Mouse (Mus musculus) WW6 (cell line): ENCODE results near the gene Ptprs.
"Not testable (repeated sequence)": the region's sequence is repeated elsewhere in the genome, so short reads cannot be mapped to it uniquely, and the experiment has no call there.

ENCODE experiments used
- DNase-seq: peaks from one replicate; pipeline ENCODE4 v3.0.0-alpha.2; 2013; ENCODE audit warnings: low read depth, low spot score

Gene Ptprs

GRCm38 (mm10) chr17:56476402-56476752 lies at the start of gene Ptprs:
TSS of gene Ptprs (minus strand) at chr17:56476483.
- DNase-seq: no peak

- DNase-seq: no peak
These were observed 48.7 kb upstream of the Ptprs start for GRCm38 (mm10) chr17:56524943-56525342.

- DNase-seq: no peak
These were observed 46.5 kb upstream of the Ptprs start for GRCm38 (mm10) chr17:56522744-56523143.

DNA sequence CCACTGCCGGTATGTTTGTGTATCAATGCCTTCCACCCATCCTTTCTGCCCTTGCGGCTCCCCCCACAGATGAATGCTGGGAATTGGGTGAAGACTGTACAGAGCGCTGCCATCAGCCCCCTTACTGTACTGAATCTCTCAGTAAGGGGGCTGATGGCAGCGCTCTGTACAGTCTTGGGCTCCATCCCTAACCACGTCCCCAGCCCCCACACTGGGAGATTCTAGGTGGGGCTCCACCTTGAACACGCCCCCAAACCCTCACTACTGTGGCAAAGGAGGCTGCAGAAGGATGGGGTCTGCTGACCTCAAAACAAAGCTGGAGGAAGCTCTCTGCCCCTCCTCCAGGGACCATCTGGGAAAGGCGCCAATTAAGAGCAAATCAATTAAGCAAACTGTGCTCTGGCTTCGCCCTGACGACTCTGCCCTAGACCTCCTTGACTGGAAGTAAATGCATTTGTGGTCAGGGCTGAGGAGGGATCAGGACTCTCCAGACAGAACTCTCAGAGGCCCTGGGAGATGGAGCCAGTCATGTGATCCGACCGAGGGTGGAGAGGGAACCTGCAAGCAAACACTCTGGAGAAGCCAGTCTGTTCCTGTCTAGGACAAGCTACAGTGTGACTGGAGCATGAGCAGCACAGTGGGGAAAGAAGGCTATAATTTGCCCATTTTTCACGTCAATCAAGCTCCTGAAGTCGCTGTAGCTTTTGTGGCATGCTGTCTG lies 39.6 kb upstream of the Ptprs start:
- no peak for DNase-seq

- DNase-seq: no peak
These were observed 38.6 kb upstream of the Ptprs start for GRCm38 (mm10) chr17:56514916-56515315.

GRCm38 (mm10) chr17:56514330-56514729 lies 38.0 kb upstream of the Ptprs start:
- DNase-seq: no peak

- DNase-seq: no peak
These were observed 36.0 kb upstream of the Ptprs start, which contains the start of gene Znrf4 for GRCm38 (mm10) chr17:56512310-56512709. TSS of gene Znrf4 (minus strand) at chr17:56512431.

- DNase-seq: no peak
These were observed 35.4 kb upstream of the Ptprs start for GRCm38 (mm10) chr17:56511707-56512090.

GRCm38 (mm10) chr17:56510970-56511706 lies 34.9 kb upstream of the Ptprs start:
- DNase-seq: no peak

DNA sequence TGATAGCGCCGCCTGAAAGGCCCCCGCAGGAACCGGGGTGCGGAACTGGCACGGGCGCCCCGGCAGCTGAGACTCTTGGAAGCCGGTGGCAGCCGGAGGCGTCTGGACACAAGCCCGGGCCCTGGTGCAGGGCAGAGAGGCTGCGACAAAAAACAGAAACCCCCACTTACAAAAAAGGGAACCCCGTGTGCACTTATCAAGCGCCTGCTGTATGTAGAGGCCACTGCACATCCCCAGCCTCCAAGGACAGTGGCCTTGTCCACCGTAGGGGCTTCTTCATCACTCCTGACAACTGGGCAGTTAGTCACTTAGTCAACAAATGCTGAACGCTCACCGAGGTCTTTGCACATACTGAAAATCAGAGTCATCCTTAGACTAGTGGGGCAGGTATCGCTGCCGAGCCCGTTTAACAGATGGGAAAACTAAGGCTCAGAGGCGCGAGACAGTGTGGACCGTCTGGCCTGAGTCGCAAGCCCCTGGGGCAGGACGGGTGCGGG lies 34.2 kb upstream of the Ptprs start:
- no peak for DNase-seq

- no peak for DNase-seq
These were observed 33.6 kb upstream of the Ptprs start for GRCm38 (mm10) chr17:56509707-56510472.

- DNase-seq: no peak
These were observed 32.8 kb upstream of the Ptprs start for GRCm38 (mm10) chr17:56509021-56509640.

GRCm38 (mm10) chr17:56507161-56508068 lies 31.1 kb upstream of the Ptprs start:
- peak; percentile 71 for DNase-seq

DNA sequence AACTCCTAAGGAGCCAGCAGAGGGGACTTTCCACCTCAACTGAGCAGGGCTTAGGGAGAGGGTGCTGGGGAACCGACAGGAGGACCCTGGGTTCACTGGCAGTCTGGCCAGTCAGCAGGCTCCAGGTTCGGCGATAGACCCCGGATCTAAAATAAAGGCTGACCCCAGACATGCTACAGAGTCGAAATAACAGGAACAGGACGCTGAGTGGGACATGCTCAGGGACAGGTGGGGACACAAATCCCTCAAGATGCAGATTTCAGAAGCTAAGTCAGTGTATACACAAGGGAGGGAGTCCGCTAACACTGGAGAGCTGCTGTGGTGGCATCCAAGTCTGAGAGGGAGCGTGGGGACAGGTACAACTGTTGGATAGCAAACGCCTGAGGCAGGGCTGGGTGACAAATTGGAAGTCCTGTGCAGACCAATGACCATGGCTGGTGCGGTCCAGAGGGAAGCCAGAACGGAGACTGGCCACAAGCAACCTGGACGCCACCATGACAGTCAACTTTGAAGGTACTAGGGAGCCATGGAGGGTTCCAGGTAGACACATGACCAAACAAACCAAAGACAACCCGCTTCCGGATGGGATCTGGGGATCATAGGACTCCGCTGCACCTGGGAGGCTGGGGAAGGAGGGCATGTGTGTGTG lies 30.3 kb upstream of the Ptprs start:
- no peak for DNase-seq

- DNase-seq: no peak
These were observed 29.1 kb upstream of the Ptprs start for GRCm38 (mm10) chr17:56505401-56505800.

- no peak for DNase-seq
These were observed 26.2 kb upstream of the Ptprs start for GRCm38 (mm10) chr17:56502526-56502925.

DNA sequence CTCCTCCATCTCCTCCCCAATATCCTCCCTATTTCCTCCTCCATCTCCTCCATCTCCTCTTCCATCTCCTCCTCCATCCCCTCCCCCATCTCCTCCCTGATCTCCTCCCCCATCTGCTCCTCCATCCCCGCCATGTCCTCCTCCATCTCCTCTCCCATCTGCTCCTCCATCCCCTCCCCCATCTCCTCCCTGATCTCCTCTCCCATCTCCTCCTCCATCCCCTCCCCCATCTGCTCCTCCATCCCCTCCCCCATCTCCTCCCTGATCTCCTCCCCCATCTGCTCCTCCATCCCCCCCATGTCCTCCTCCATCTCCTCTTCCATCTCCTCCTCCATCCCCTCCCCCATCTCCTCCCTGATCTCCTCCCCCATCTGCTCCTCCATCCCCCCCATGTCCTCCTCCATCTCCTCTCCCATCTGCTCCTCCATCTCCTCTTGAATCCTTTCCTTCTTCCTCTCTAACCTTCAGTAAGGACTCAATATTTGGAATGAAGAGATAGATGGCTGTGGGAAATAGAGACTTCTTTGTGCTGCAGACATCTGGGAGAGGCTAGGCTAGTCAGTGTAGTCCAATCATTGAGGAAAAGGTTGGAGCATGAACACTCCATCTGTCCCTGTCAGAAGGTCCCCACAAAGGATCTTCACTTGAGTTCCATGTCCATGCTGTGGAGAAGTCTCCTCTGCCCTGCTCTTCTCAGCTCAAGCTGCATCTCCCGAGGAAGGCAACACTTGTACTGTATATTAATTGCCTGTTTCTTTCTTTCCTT lies 25.5 kb upstream of the Ptprs start:
- not testable (repeated sequence) for DNase-seq

GRCm38 (mm10) chr17:56499229-56499628 lies 22.9 kb upstream of the Ptprs start:
- no peak for DNase-seq

- no peak for DNase-seq
These were observed 18.2 kb upstream of the Ptprs start for GRCm38 (mm10) chr17:56494480-56494879.
